Comparison of ENCODE assay signal across 23 mouse cellular contexts in the genomic region with DNA sequence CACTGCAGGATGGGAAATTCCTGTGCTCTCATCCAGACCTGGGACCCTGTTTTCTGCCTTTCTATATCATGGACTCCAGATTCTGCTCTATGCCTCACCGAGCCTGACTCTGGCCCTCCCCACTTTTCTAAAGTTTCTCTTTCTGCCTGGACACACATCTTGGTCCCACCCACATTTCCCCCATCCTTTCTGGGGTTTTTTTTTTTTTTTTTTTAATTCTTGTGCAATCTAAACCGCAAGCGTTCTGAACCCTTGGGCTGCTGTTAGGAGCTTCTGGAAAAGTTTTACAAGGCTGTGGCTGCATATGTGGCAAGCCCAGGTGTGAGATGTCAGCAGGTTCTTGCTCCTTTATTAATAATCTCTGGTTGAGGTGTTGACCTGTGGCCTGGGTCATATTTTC. TPM values are rescaled to one million over a fixed set of nuclear protein-coding genes. Genes with fewer than 3 reads are reported as not detected.
A peak's percentile ranks its signal among the peaks of the same experiment; 100 is the strongest.
DNase-seq lines count a peak whose midpoint lies in the region; ATAC-seq and TF ChIP-seq lines count a peak whose summit lies in the region.
"Had no signal": no experiment of that assay in that cellular context is flagged by ENCODE, and none has a peak within 500 bp of the region (broad histone marks: within the 10 kb centered on the region; RNA-seq: fewer than 3 reads in every experiment).

No protein-coding gene starts in this region.

- WGBS in kidney, postnatal 0 days, result 38% methylated on average over 3 of the region's 3 CpGs
- WGBS in forebrain, embryonic 16.5 days, result 52% methylated on average over 3 of the region's 3 CpGs

- H3K4me1 ChIP-seq in kidney, postnatal 0 days (replicated peaks; ENCODE audit: insufficient read depth, low read length), result 0 out of 2 replicates have a peak, but pooled peaks cover 2% of the 10 kb centered on the region
- peaks cover 2% of the 10 kb centered on the region for H3K4me1 ChIP-seq in forebrain, embryonic 16.5 days (replicated peaks; ENCODE audit: control insufficient read depth, insufficient read depth, low read length)

- H3K36me3 ChIP-seq in kidney, postnatal 0 days (ENCODE audit: insufficient read depth, low read length), result no peaks in the 10 kb centered on the region
- H3K36me3 ChIP-seq in forebrain, embryonic 16.5 days (ENCODE audit: control insufficient read depth, insufficient read depth), result no peaks in the 10 kb centered on the region
- H3K36me3 ChIP-seq: embryonic facial prominence, embryonic 15.5 days; heart, embryonic 13.5 days; hindbrain, embryonic 13.5 days had no signal

- H3K27ac ChIP-seq in kidney, postnatal 0 days, result no peak overlapping the region
- H3K27ac ChIP-seq in forebrain, embryonic 16.5 days (ENCODE audit: low read length), result no peak overlapping the region
- H3K27ac ChIP-seq in layer of hippocampus, adult 2 months, result no peak overlapping the region
- H3K27ac ChIP-seq: embryonic facial prominence, embryonic 15.5 days; heart, embryonic 13.5 days; hindbrain, embryonic 13.5 days had no signal

- DNase-seq in kidney, postnatal 0 days (ENCODE audit: low spot score), result peak; percentile 12
- no peak for DNase-seq in kidney, adult 9 months
- peak; percentile 38 for DNase-seq in NIH3T3 (ENCODE audit: low read depth)
- no peak for DNase-seq in layer of hippocampus, adult 2 months (ENCODE audit: low spot score in 2 of 2)
- DNase-seq in layer of hippocampus, adult 11-12 months (ENCODE audit: low spot score), result no peak
- DNase-seq: adrenal gland, adult 2 months; adrenal gland, postnatal 25 days; cerebellum, adult 18-20 months; cerebellum, adult 9-11 months; cerebellum, postnatal 36 days; embryo, embryonic 11 days; forebrain, postnatal 0 days; gastrocnemius, postnatal 14 days; heart, postnatal 4 days had no signal

- H3K4me3 ChIP-seq in kidney, postnatal 0 days (replicated peaks; ENCODE audit: low read depth, low read length), result no peak overlapping the region
- H3K4me3 ChIP-seq in forebrain, embryonic 16.5 days (replicated peaks; ENCODE audit: low read length), result no peak overlapping the region
- H3K4me3 ChIP-seq in layer of hippocampus, adult 2 months, result no peak overlapping the region
- H3K4me3 ChIP-seq: embryonic facial prominence, embryonic 15.5 days; erythroblast, embryonic 14.5 days; heart, embryonic 13.5 days; hindbrain, embryonic 13.5 days had no signal

- H3K27me3 ChIP-seq in kidney, postnatal 0 days (ENCODE audit: insufficient read depth, low read length), result 0 out of 2 replicates have a peak, but pooled peaks cover 8% of the 10 kb centered on the region
- peaks cover 20% of the 10 kb centered on the region for H3K27me3 ChIP-seq in forebrain, embryonic 16.5 days (replicated peaks; ENCODE audit: control insufficient read depth, insufficient read depth, low read length)
- H3K27me3 ChIP-seq: CH12.LX had no signal

- H3K9me3 ChIP-seq in kidney, postnatal 0 days (replicated peaks; ENCODE audit: low read length), result no peaks in the 10 kb centered on the region
- H3K9me3 ChIP-seq in forebrain, embryonic 16.5 days (ENCODE audit: control insufficient read depth, low read length), result no peaks in the 10 kb centered on the region
- H3K9me3 ChIP-seq: embryonic facial prominence, embryonic 15.5 days; hindbrain, embryonic 13.5 days had no signal

- no peak overlapping the region for H3K9ac ChIP-seq in kidney, postnatal 0 days (ENCODE audit: low read depth, low read length)
- H3K9ac ChIP-seq in forebrain, embryonic 16.5 days (replicated peaks; ENCODE audit: low read depth, low read length), result no peak overlapping the region
- H3K9ac ChIP-seq: embryonic facial prominence, embryonic 15.5 days; forebrain, postnatal 0 days; heart, embryonic 13.5 days; hindbrain, embryonic 13.5 days had no signal

- TF ChIP-seq CTCF in kidney, postnatal 0 days (IDR thresholded peaks at IDR 0.05; ENCODE audit: low read depth), result no peak
- no peak for TF ChIP-seq CTCF in layer of hippocampus, adult 2 months (conservative IDR thresholded peaks at IDR 0.05)

- no peak for ATAC-seq in kidney, postnatal 0 days (replicated peaks; ENCODE audit: low FRiP score, low read depth)
- ATAC-seq in granulocyte monocyte progenitor cell, adult 5-6 weeks (replicated peaks; ENCODE audit: poor library complexity, severe bottlenecking), result peak; percentile 78
- ATAC-seq in forebrain, embryonic 16.5 days, result no peak
- ATAC-seq: forebrain, postnatal 0 days had no signal

- H3K4me2 ChIP-seq in kidney, postnatal 0 days (ENCODE audit: low read length), result no peak overlapping the region
- H3K4me2 ChIP-seq in forebrain, embryonic 16.5 days (ENCODE audit: low read length), result no peak overlapping the region
- H3K4me2 ChIP-seq: embryonic facial prominence, embryonic 15.5 days; heart, embryonic 13.5 days; hindbrain, embryonic 13.5 days had no signal

RNA-seq across cellular contexts. Expression of gene Slc6a20a, which starts 5.0 kb away (rescaled TPM):
- polyA plus RNA-seq in kidney, postnatal 0 days (2015; fragmentation: Nextera tagmentation; extraction: Ambion mirVana), result 2.2 TPM in 2 replicates
- total RNA-seq in granulocyte monocyte progenitor cell, adult 5-6 weeks (2014; fragmentation: Nextera tagmentation), result not detected in 2 replicates
- not detected in 2 replicates for total RNA-seq in granulocyte monocyte progenitor cell, adult 5-6 weeks (2017)
- polyA plus RNA-seq in forebrain, embryonic 16.5 days (2015; fragmentation: Nextera tagmentation; extraction: Ambion mirVana), result 4.2 and 6.4 TPM in 2 replicates
- 10 to 100 TPM; 11.5 to 15.7 TPM for total RNA-seq in layer of hippocampus, adult 2 months (2021)
- total RNA-seq: adrenal gland, postnatal 25 days; CH12.LX; gastrocnemius, postnatal 14 days; heart, postnatal 4 days had no signal
- polyA plus RNA-seq: heart, embryonic 13.5 days; heart, postnatal 0 days had no signal

RNA-seq across cellular contexts. Expression of gene Ccr9, which starts 5.5 kb away (rescaled TPM):
- polyA plus RNA-seq in kidney, postnatal 0 days (2015; fragmentation: Nextera tagmentation; extraction: Ambion mirVana), result 0.11 and 0.23 TPM in 2 replicates
- total RNA-seq in granulocyte monocyte progenitor cell, adult 5-6 weeks (2014; fragmentation: Nextera tagmentation), result not detected in 2 replicates
- total RNA-seq in granulocyte monocyte progenitor cell, adult 5-6 weeks (2017), result 0.13 TPM in 1 of 2 replicates, not detected in the other
- polyA plus RNA-seq in forebrain, embryonic 16.5 days (2015; fragmentation: Nextera tagmentation; extraction: Ambion mirVana), result 0.15 and 0.50 TPM in 2 replicates
- under 1 TPM in 1 of 2 experiments, not detected in 1; 0.15 TPM for total RNA-seq in layer of hippocampus, adult 2 months (2021)
- total RNA-seq: adrenal gland, adult 2 months; adrenal gland, postnatal 25 days; gastrocnemius, adult 18-20 months had no signal
- polyA plus RNA-seq: erythroblast, embryonic 14.5 days had no signal

RNA-seq across cellular contexts. Expression of gene Lztfl1, which starts 33.8 kb away (rescaled TPM):
- polyA plus RNA-seq in kidney, postnatal 0 days (2015; fragmentation: Nextera tagmentation; extraction: Ambion mirVana), result 57.5 and 59.6 TPM in 2 replicates
- 32.8 and 34.2 TPM in 2 replicates for total RNA-seq in granulocyte monocyte progenitor cell, adult 5-6 weeks (2014; fragmentation: Nextera tagmentation)
- total RNA-seq in granulocyte monocyte progenitor cell, adult 5-6 weeks (2017), result 33.9 and 35.4 TPM in 2 replicates
- polyA plus RNA-seq in forebrain, embryonic 16.5 days (2015; fragmentation: Nextera tagmentation; extraction: Ambion mirVana), result 55.8 and 61.6 TPM in 2 replicates
- 10 to 100 TPM; 62.4 to 69.3 TPM for total RNA-seq in layer of hippocampus, adult 2 months (2021)

RNA-seq across cellular contexts. Expression of gene Slc6a20b, which starts 51.3 kb away (rescaled TPM):
- polyA plus RNA-seq in kidney, postnatal 0 days (2015; fragmentation: Nextera tagmentation; extraction: Ambion mirVana), result 9.5 and 12.1 TPM in 2 replicates
- not detected in 2 replicates for total RNA-seq in granulocyte monocyte progenitor cell, adult 5-6 weeks (2014; fragmentation: Nextera tagmentation)
- 0.21 and 0.26 TPM in 2 replicates for total RNA-seq in granulocyte monocyte progenitor cell, adult 5-6 weeks (2017)
- 0.19 and 0.41 TPM in 2 replicates for polyA plus RNA-seq in forebrain, embryonic 16.5 days (2015; fragmentation: Nextera tagmentation; extraction: Ambion mirVana)
- total RNA-seq in layer of hippocampus, adult 2 months (2021), result under 1 TPM; 0.22 to 0.51 TPM
- total RNA-seq: adrenal gland, postnatal 25 days; gastrocnemius, adult 18-20 months; gastrocnemius, postnatal 14 days; heart, postnatal 4 days had no signal
- polyA plus RNA-seq: adrenal gland, adult 2 months had no signal

Comparison
In these comparisons a context has a peak if more than half of its experiments do, and no peak if none do; other contexts are left out.
1. DNase-seq: peak in kidney, postnatal 0 days (single experiment) and NIH3T3 (single experiment); none in kidney, adult 9 months (single experiment), layer of hippocampus, adult 2 months (0 of 2) and layer of hippocampus, adult 11-12 months (single experiment).
2. RNA of gene Slc6a20a, which starts 5.0 kb away (total RNA-seq): 11.5 to 15.7 TPM in layer of hippocampus, adult 2 months; not detected in granulocyte monocyte progenitor cell, adult 5-6 weeks; every median in the first group is over 10 times any median in the second.